ENCODE assay signal across 9 mouse cellular contexts in genomic region chr1:38626388-38626738, GRCm38 (mm10). TPM values are rescaled to one million over a fixed set of nuclear protein-coding genes. Genes with fewer than 3 reads are reported as not detected.
DNase-seq lines count a peak whose midpoint lies in the region; ATAC-seq and TF ChIP-seq lines count a peak whose summit lies in the region.
"Had no signal": no experiment of that assay in that cellular context is flagged by ENCODE, and none has a peak within 500 bp of the region (broad histone marks: within the 10 kb centered on the region; RNA-seq: fewer than 3 reads in every experiment).

No protein-coding gene starts in this region.

- H3K27me3 ChIP-seq in heart, postnatal 0 days (ENCODE audit: control insufficient read depth, insufficient read depth, low read length) = peaks cover 48% of the 10 kb centered on the region
- H3K27me3 ChIP-seq in lung, postnatal 0 days (replicated peaks; ENCODE audit: insufficient read depth, low read length) = no peaks in the 10 kb centered on the region
- H3K27me3 ChIP-seq: CH12.LX had no signal

- peak overlapping the region; percentile 63 for H3K9ac ChIP-seq in heart, postnatal 0 days (replicated peaks; ENCODE audit: low read depth, low read length)
- peak overlapping the region; percentile 59; the same call in 1 of the 2 replicates for H3K9ac ChIP-seq in lung, postnatal 0 days (replicated peaks; ENCODE audit: low read depth)

- peak; percentile 14; the same call in 1 of the 2 replicates for ATAC-seq in heart, postnatal 0 days (ENCODE audit: insufficient read depth, low read depth)
- ATAC-seq in lung, postnatal 0 days = no peak
- no peak for ATAC-seq in granulocyte monocyte progenitor cell, adult 5-6 weeks (replicated peaks; ENCODE audit: poor library complexity, severe bottlenecking)

- H3K4me3 ChIP-seq in gastrocnemius, adult 2 months = peak overlapping the region; percentile 85
- peak overlapping the region; percentile 68 for H3K4me3 ChIP-seq in heart, postnatal 0 days (ENCODE audit: low read depth, low read length)
- peak overlapping the region; percentile 73 for H3K4me3 ChIP-seq in lung, postnatal 0 days (ENCODE audit: low read depth, low read length)

- H3K4me1 ChIP-seq in heart, postnatal 0 days (ENCODE audit: control insufficient read depth, insufficient read depth) = no peaks in the 10 kb centered on the region
- peaks cover 4% of the 10 kb centered on the region; the same call in 1 of the 2 replicates for H3K4me1 ChIP-seq in lung, postnatal 0 days (ENCODE audit: insufficient read depth, low read depth, low read length)

- intact Hi-C loops in gastrocnemius, adult 2 months (cut with DNase I) = loop anchor here (5.0 kb wide), 2 partner anchors 234 to 439 kb away; no protein-coding TSS in a partner anchor

- TF ChIP-seq EP300 in heart, postnatal 0 days (IDR thresholded peaks at IDR 0.05; ENCODE audit: low read depth) = no peak
- no peak for TF ChIP-seq EP300 in lung, postnatal 0 days (IDR thresholded peaks at IDR 0.05)

- no peaks in the 10 kb centered on the region for H3K36me3 ChIP-seq in heart, postnatal 0 days (replicated peaks; ENCODE audit: control insufficient read depth, insufficient read depth, low read length)
- no peaks in the 10 kb centered on the region for H3K36me3 ChIP-seq in lung, postnatal 0 days (ENCODE audit: insufficient read depth, low read length)

- H3K4me2 ChIP-seq in heart, postnatal 0 days (ENCODE audit: low read depth, low read length) = peak overlapping the region; percentile 85
- peak overlapping the region; percentile 92 for H3K4me2 ChIP-seq in lung, postnatal 0 days (replicated peaks; ENCODE audit: low read depth, low read length)

- H3K27ac ChIP-seq in gastrocnemius, adult 2 months = peak overlapping the region; percentile 63; the same call in 1 of the 2 replicates
- no peak overlapping the region for H3K27ac ChIP-seq in heart, postnatal 0 days (ENCODE audit: low read depth)
- H3K27ac ChIP-seq in lung, postnatal 0 days (ENCODE audit: low read length) = no peak overlapping the region

- no peaks in the 10 kb centered on the region for H3K9me3 ChIP-seq in heart, postnatal 0 days (replicated peaks; ENCODE audit: control insufficient read depth, low read length)
- H3K9me3 ChIP-seq in lung, postnatal 0 days (ENCODE audit: low read length) = no peaks in the 10 kb centered on the region

- peak; percentile 29 for DNase-seq in gastrocnemius, adult 2 months
- DNase-seq in gastrocnemius, postnatal 25 days = no peak
- DNase-seq in right cerebral cortex, adult 2 months (ENCODE audit: low spot score in 2 of 2) = peak; percentile 17 to 41
- DNase-seq in right cerebral cortex, postnatal 36 days (ENCODE audit: low spot score in 2 of 2) = no peak
- DNase-seq in heart, postnatal 0 days (ENCODE audit: low spot score) = no peak
- DNase-seq in lung, postnatal 0 days (ENCODE audit: low spot score) = no peak
- no peak for DNase-seq in spleen, postnatal 10 days (ENCODE audit: low spot score in 2 of 2)

- TF ChIP-seq CTCF in gastrocnemius, adult 2 months (IDR thresholded peaks at IDR 0.05) = no peak
- no peak for TF ChIP-seq CTCF in heart, postnatal 0 days (IDR thresholded peaks at IDR 0.05; ENCODE audit: low read depth)
- no peak for TF ChIP-seq CTCF in lung, postnatal 0 days (IDR thresholded peaks at IDR 0.05)

- WGBS in heart, postnatal 0 days = 9% methylated on average over 10 of the region's 10 CpGs
- WGBS in lung, postnatal 0 days = 3% methylated on average over 10 of the region's 10 CpGs

RNA-seq across cellular contexts. Expression of gene Aff3, which starts 38.4 kb away (rescaled TPM):
- 1 to 10 TPM; 1.2 to 4.4 TPM for total RNA-seq in gastrocnemius, adult 2 months (2021)
- total RNA-seq in gastrocnemius, postnatal 25 days (2021) = 1 to 10 TPM; 1.4 to 1.8 TPM
- total RNA-seq in heart, postnatal 0 days (2014; rRNA removed; ENCODE audit: low replicate concordance) = 1.9 and 4.9 TPM in 2 replicates
- 0.80 and 1.1 TPM in 2 replicates for polyA plus RNA-seq in heart, postnatal 0 days (2015; fragmentation: Nextera tagmentation; extraction: Ambion mirVana)
- 5.9 and 6.6 TPM in 2 replicates for polyA plus RNA-seq in lung, postnatal 0 days (2015; fragmentation: Nextera tagmentation; extraction: Ambion mirVana)
- 31.5 and 36.5 TPM in 2 replicates for total RNA-seq in granulocyte monocyte progenitor cell, adult 5-6 weeks (2014; fragmentation: Nextera tagmentation)
- total RNA-seq in granulocyte monocyte progenitor cell, adult 5-6 weeks (2017) = 11.3 and 19.1 TPM in 2 replicates

Comparison
In these comparisons a context has a peak if more than half of its experiments do, and no peak if none do; other contexts are left out.
1. DNase-seq: peak in gastrocnemius, adult 2 months (single experiment) and right cerebral cortex, adult 2 months (2 of 2); none in gastrocnemius, postnatal 25 days (single experiment), right cerebral cortex, postnatal 36 days (0 of 2), heart, postnatal 0 days (single experiment), lung, postnatal 0 days (single experiment) and spleen, postnatal 10 days (0 of 2).
2. Peak in every context shown above with its lines, with median percentiles within 50 percentile points of each other: H3K4me3 ChIP-seq.